Mouse (Mus musculus) R1 (cell line): ENCODE data around the gene Mknk1.

ENCODE experiments used
- DNase-seq: peaks from one replicate; pipeline ENCODE4 v3.0.0-alpha.2; 2018; ENCODE audit warnings: low read depth, low spot score

Mknk1 gene

DNA sequence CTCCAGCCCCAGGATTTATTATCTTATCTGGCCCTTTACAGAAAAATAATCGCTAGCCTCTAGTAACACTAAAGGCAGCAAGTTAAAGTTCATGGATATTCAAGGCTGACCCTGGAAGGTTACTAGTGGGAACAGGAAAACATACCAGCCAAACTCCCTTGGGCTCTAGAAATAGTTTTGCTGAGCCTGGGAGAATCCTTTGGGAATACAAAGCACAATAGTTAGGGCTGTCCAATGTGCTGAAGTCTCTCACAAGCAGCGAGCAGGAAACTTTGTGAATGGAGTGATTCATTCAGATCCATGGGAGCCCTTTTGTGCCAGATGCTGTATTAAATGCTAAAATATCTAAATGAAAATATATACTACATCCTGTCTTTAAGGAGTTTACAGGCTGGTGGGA is 7.7 kb downstream of the Mknk1 start:
- DNase-seq, result peak; percentile 34

DNA sequence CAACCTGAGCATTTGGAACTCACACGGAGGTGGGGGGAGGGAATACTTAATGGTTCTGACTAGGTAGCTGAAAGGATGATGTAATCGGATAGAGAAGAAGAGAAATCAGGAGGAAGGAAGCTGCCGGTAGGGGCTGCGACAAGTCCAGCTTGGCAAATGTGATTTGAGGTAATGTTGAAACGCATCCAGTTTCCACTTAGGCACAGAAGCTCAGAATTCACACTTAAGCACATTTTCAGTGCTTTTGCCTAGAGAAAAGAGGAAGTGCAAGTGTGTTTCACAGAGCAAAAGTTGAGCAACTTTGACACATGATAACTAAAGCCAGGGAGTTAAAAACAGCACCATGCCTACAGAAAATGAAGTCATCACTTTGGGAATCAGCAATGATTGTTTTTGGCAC is 8.4 kb downstream of the Mknk1 start:
- DNase-seq, result no peak

DNA sequence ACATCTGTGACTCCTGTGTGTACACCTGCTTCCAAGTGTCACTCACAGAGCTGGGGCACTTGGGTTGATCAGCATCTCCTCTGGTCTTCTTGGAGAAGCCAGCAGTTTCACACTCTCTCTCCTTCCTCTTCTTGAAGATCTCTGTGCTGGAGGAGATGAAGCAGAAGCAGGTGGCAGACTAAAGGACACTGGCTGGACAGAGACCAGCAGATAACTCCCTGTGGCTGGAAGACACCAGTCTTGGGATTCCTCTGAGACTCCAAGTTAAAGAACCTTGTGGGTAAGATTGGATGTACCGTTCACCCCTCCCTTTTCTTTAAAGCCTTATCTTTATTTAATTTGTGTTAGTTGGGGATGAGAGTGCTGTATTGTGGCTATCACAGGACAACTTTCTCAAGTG is 9.1 kb downstream of the Mknk1 start:
- DNase-seq, result no peak

DNA sequence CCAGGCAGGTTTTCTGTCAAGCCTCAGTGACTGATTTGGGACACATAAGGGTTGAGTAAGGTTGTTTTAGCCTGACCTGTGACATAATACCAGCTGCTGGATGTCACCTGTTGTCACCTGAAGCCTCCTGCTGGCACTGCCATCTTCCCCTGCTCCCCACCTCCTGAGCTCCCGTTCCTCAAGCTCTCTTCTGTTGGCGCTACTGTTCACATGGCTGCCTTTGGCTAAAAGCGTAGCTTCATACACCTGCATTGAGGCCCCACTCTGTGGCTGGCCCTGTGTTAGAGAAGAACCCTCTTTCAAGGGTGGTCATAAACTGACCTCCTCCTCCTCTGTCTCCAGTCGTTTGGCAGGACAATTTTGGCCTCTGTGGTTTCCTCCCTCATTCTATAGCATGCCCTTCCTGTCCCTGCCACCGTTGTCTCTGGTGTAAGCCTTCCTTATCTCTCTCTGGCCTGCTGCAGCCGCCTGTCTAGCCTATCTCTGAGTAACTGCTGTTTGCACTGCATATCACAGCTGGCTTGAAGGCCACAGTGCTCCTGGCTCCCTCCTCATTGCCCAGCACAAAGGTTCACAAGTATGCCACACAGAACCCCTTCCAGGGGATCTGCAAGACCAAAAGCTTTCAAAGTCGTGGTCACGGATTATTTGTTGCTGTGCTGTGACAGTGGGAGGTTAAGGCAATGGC is 10.1 kb downstream of the Mknk1 start:
- DNase-seq, result no peak

DNA sequence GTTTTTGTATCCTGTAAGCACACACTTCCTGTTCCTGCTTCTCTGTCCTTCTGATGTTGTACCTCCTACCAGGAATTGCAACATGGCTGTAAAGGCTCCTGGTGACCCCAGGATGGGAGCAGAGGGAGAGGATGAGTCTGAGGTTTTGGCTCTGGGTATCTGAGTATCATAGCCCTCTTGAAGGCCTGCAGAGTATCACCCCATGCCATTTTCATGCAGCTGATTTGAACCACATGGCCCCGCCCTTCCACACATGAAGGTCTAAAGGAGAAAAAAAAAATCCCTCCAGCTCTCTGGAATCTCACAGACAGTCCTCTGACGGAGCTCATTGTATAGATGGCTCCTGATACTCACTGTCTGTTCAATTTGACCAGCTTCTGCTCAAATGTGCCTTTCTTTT is 11.1 kb downstream of the Mknk1 start:
- DNase-seq, result no peak

DNA sequence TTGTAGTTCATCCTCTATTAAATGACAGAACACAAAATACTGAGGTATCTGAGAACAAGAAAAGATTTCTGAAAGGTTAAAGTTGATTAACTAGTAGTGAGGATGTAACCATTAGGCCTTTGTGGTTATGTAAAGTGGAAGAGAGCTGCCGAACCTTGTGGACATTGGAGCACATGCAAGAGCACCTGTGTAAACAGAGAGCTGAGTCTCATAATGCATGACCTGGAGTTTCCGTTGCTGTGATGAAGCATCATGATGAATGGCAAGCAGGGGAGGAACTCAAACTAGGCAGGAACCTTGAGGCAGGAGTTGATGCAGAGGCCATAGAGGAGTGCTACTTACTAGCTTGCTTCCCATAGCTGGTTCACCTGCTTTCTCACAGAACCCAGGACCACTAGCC is 11.6 kb downstream of the Mknk1 start:
- no peak for DNase-seq

DNA sequence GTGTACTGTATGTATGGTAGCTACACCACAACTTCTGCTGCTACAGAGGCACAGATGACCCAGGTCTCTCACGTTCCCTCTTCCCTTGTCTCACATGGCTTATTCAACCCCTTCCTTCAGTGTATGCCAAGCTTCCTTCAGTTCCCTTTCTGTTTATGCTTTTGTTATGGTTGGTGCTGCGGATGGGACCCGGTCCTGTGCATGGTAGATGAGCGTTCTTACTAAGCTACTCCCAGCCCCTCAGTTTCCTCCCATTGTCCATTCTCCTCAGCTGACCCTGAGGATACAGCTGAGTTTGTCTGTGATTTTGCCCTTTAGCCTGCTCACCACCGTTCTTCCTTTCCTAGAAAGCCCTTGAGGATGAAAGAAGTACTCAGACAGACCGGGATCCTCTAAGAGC is 12.6 kb downstream of the Mknk1 start:
- no peak for DNase-seq

DNA sequence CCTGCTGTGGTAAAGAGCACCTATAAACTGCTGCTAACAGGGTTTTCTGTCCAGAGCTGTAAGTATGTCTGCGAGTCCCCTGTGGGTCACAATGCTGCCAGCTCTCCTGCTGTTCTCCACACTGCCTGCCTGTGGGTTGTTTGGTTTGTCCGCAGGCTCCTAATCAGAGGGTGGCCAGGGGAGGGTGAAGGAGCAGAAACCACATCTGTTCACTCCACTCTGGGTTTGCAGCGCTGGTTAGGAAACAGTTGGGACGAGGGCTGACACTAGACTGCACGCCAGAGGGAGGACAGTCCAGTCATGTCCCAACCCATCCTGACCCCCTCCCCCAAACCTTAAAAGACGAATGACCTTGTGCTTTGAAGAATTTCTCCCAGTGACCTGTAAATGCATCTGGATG is 16.1 kb downstream of the Mknk1 start:
- DNase-seq, result no peak

DNA sequence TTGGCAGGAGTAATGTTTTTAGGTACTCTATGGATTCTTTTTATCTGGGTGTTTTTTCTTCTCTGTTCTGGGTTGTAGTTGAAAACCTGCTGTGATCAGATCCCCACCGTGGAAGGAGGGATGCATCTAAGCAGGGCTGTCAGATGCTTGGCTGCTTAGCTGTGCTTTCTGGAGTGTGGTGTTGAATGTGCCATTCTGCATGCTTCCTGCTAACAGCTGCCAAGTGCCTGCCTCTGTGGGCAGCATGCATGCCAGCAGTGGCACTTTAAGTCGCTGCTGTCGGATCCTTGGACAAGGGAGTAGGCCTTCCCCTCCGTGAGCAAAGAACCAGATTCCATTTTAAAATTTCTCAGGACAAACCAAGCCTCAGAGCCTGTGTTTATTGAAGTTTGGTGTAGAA is 16.6 kb downstream of the Mknk1 start:
- no peak for DNase-seq

DNA sequence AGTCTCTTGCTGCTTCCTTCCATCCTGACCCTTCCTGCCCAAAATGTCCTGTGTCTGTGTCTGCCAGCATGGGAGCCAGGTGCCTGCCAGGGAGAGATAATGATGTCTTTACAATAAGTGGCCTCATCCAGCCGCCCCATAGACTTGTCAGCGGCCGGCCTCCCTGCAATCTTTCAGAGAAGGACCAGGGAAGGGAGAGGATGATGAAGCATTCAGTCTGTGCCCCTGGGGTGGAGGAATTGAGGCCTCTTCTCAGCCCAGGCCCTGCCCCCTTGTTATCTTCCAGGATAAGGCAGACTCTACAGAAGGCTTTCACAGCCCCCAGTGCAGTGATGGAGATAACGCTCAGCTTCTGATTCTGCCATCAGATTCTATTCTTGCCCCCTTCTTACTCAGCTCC is 17.3 kb downstream of the Mknk1 start:
- no peak for DNase-seq

DNA sequence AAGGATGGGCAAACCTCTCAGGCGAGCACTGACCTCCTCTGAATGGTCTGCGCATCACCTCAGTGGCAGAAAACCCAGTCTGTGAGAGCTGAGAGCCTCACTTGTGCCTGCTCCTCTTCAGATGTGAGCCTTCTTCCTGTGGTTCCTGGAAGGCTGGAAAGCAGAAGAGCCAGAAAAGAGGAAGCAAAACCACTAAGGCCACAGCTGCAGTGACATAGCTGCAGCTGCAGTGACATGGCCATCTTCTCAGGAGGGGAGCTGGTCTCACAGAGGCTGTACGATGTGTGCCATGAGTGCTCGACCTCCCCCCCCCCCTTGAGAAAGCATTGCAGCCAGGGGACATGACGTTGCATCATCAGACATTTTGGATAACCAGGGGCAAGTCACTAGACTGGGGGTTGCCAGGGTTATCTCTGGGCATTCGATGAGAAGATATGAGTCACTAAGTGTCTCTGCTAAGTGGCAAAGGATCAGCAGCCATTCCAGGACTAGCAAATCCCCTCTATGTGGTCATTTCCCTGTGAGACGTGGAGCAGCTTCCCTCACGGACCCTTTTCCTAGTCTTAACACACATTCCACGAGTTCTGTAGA is 18.4 kb downstream of the Mknk1 start:
- DNase-seq, result no peak

DNA sequence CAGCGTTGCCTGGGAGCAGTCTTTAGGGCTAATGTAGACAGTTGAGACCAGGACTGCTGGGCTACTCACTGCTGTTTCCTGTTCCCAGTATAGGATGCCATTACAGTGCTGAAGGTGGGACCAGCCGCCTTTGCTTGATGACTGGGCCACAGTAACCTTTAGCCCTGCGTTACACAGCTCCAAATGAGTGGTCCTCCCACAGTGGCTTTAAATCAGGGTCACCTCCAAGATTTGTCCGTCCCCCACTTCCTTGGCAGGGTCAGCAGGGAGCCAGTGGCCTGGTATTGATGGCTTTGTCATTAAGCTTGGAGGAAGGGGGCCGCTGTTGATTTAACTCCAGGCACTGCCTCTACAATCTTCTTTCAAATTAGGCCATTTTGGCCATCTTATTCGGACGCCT is 24.4 kb downstream of the Mknk1 start:
- DNase-seq, result no peak

DNA sequence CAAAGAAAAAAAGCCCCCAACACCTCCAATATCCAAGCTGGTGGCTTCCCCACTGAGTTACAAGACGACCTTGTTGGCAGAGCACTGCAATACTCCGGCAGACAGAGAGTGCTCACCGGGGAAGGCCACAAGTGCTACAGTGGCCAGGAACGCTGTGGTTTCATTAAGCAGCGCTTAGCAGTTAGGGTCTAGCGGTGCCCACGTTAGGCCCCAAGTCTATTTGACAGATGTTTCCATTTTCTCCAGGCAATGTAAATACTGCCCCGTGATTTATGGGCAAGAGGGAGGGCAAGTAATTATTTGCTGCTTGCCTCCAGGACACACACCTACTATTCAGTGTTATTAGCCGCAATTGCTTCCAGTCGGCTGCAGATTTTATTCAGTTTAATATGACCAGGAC is 24.9 kb downstream of the Mknk1 start:
- no peak for DNase-seq

DNA sequence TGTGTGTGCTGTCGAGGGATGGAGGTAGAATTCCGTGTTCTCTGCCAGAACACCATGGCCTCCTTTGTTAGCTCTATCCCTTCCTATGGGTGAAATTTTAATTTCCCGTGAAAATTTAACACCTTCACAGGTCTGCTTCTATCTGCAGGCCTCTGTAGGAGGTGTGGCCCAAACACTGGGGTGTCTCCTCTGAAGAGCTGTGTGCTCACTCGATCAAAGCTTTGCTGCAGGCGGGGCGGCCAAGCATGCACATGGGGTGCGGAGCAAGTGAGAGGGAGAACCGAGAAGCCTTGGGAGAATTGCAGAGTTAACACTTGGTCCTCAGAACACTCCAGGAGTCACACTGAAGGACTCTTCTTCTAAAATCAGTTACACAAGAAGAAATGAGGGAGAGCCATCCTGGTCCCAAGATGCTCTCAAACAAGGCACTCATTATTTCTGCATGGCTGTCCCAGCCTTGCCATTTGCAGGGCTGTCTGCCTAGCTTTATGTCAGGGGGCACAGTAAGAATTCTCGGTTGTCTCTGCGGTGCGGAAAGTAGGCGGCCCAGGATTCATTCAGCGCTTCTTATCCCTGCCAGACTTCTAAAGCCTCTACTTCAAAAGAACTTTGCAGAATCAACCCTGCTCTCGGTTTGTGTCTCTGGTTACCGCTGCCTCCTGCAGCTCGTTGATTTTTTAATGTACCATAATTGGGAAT is 30.7 kb downstream of the Mknk1 start:
- DNase-seq, result no peak

DNA sequence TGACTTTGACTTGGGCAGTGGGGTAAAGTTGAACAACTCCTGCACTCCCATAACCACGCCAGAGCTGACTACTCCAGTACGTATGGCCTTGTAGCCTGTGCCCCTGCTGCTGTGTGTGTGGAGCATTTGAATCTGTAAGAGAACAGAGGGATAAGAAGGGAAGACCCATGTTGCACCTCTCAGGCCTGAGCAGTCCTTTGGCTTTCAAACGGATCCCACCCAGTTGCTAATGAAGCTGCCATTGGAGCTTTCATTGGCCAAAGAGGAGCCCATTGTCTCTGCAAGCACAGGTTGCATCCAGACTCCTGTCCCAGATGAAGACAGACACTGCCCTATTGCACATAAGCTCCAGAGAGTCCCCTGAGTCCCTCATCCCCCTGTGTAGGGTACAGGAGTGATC is 34.2 kb downstream of the Mknk1 start:
- DNase-seq, result peak; percentile 26

DNA sequence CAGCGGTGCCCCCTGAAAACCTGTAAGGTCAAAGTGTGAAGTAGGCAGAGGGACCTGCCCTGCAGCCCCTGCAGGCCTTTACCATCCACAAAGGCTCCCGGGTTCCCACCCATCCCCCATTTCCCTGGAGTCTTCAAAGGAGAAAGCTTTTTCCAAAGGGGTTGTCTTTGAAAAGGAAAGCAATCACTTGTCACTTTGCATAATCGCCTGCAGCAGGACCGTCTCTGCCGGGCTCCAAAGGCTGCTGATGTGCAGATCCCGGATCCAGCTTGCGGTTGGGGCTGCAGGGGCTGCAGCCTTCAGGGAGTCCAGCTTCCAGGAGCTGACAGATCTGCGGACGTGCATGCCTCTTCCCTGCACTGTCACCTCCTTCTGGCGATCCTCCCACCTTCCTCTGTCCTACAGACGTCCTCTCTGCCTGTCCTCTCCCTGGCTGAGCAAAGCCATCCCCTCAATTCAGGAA is 39.2 kb downstream of the Mknk1 start:
- peak; percentile 76 for DNase-seq

DNA sequence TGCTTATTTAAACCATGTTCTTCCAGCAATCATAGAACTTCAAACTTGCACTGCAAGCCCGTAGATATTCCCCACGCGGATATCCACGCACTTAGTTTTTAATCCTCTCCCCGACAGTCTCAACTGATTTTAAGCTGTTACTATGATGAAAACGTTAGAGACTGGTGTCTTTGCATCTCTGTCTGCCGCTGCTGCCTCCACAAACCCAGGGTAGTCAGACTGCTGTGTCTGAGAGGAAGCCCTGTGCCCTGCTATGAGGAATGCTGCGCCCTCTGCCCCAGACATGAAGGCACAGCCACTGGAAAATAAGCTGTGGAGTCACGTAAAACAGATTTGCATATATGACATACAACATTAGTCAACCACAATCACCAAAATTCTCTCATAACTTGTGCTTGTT is 39.8 kb downstream of the Mknk1 start:
- no peak for DNase-seq

DNA sequence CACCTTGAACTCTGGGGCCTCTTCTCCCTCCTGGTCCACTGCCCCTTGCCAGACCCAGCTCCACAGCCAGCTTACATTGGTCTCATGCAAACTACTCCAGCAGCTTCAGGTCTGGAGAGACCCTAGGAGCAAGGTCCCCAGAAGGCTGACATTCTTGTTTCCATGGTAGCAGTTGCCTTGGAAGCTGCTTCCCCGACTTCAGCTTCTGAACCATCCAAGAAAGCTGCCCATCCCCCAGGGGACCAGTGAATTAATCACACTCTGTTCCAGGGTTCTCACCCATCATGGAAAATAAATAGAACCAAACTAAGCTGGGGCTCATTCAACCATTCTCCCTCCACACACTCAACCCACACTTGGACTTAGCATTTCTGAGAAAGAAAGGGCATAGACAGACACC is 42.2 kb downstream of the Mknk1 start:
- DNase-seq, result peak; percentile 36

DNA sequence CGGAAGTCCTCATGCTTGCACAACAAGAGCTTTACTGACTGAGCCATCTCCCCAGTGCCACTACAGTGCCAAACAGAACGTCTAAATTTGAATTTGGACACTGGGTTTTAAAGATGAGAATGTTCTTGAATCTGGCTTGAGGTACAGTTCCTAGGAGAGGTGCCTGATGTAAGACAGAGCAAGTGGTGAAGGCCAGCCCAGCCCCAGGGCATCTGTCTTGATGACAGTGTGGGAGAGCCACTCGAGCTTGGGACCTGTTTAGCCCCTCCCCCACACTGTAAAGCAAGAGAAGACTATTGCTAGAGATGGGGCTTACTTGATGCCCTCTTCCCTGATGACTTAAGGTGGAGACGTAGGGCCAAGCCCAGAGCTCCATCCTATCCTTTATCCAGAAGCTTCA is 43.2 kb downstream of the Mknk1 start:
- no peak for DNase-seq

DNA sequence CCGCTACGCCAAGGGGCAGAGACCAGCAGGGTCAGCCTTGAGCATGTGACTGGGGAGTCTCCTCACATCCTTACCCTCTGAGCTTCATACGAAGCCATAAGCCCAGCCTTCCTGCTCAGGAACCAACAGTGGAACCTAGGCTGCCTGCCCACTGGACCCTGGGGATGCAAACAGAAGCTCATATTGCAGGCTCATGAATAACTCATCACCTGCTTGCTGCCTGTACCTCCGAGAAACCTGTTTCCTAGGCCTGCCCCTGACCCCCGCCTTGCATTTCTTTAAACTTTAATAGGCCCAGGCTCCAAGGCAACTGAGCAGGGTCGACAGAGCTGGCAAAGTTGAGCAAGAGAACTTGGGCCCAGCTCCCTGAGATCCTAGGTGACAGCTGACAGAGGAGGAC is 45.0 kb downstream of the Mknk1 start, which contains the start of gene Kncn:
Gene Kncn, plus strand, starts transcription at position 379 of the 400 bp plus-strand sequence.
- DNase-seq, result no peak

DNA sequence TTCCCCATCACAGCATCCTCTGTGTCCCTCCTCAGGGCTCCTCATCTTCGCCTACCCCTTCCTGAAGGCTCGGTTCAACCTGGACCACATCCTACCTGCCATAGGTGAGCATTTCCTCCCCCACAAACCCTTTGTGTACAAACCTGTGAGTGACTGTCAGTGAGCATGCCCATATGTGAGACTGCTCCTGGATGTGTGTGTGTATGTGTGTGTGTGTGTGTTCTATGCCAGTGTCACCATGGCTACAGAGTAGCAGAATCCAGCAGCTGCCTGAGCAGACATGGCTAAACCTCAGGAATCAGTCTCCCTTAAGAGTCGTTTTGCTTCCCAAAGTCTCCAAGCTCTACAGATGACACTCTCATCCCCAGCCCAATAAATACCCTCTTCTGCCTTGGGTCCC is 46.8 kb downstream of the Mknk1 start:
- DNase-seq, result no peak

DNA sequence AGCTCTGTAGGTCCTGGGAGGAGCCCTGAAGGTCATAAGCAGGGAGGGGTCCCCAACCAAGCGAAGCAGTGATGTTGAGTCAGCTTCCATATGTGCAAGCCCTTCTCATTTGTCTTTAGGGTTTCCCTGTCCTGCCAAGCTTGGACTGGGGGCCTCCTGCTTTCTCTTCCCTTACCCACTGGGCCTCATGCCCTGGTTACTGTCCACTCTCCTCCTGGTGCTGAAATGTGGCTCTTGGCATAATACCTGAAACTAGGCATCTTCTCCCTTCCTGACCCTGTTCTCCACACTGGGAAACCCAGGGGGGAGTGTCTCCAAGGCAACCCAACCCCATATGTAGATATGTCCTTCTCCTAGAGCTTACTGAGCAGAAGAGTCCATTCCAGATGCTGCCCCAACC is 47.9 kb downstream of the Mknk1 start:
- peak; percentile 32 for DNase-seq

DNA sequence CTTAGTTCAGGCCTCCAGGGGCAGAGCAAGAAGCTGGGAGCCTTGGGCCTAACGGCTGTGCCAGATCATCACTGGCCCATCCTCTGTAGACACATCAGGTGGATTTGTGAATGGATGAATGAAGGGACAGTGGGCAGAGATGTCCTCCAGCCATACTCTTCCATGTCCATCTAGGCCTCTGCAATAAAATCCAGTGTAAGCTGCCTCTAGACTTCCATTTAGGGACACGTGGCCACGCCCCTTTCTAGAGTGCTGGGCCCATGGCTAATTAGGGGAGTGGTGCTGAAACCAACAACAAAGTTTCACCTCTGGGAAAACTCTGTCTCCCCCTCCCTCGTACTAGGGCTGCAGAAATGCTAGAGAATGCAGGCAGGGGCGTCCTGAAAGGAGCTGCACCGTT is 51.1 kb downstream of the Mknk1 start:
- DNase-seq, result peak; percentile 48
